Comparison of ENCODE assay signal across 8 mouse cellular contexts in genomic region chr5:135630598-135630997, GRCm38 (mm10). TPM values are rescaled to one million over a fixed set of nuclear protein-coding genes. Genes with fewer than 3 reads are reported as not detected.
DNase-seq lines count a peak whose midpoint lies in the region; ATAC-seq and TF ChIP-seq lines count a peak whose summit lies in the region.

No protein-coding gene starts in this region.

- peak; percentile 61 for DNase-seq in kidney, adult 18-20 months
- DNase-seq in G1E (ENCODE audit: low spot score), result no peak
- peak; percentile 56 for DNase-seq in c-Kit-negative CD71-positive TER-119-positive erythroid progenitor cells, embryonic 14.5 days (ENCODE audit: low read depth, low spot score)
- DNase-seq in gastrocnemius, postnatal 14 days, result peak; percentile 50
- peak; percentile 65 for DNase-seq in limb, embryonic 14.5 days (ENCODE audit: low spot score)
- DNase-seq in urinary bladder, adult 18-20 months (ENCODE audit: low spot score in 2 of 2), result no peak

- no peak for ATAC-seq in kidney, embryonic 14.5 days (ENCODE audit: low FRiP score, low TSS enrichment)
- ATAC-seq in G1E (ENCODE audit: extremely low read depth, insufficient number of reproducible peaks, low FRiP score, poor library complexity, severe bottlenecking), result no peak
- no peak for ATAC-seq in limb, embryonic 14.5 days (ENCODE audit: low FRiP score, low read depth)

- no peak overlapping the region for H3K27ac ChIP-seq in kidney, embryonic 14.5 days (ENCODE audit: low read depth, low read length)
- no peak overlapping the region for H3K27ac ChIP-seq in limb, embryonic 14.5 days (replicated peaks; ENCODE audit: low read depth, low read length)
- H3K27ac ChIP-seq in small intestine, adult 2 months (ENCODE audit: insufficient read depth, low read depth, low read length), result no peak overlapping the region

- no peaks in the 10 kb centered on the region for H3K9me3 ChIP-seq in kidney, embryonic 14.5 days (ENCODE audit: control insufficient read depth, low read length)
- no peaks in the 10 kb centered on the region for H3K9me3 ChIP-seq in G1E (replicated peaks)
- H3K9me3 ChIP-seq in limb, embryonic 14.5 days (ENCODE audit: control insufficient read depth, low read length), result no peaks in the 10 kb centered on the region

- H3K4me2 ChIP-seq in kidney, embryonic 14.5 days (replicated peaks; ENCODE audit: low read depth, low read length), result no peak overlapping the region
- H3K4me2 ChIP-seq in limb, embryonic 14.5 days (replicated peaks; ENCODE audit: low read depth, low read length, severe bottlenecking), result no peak overlapping the region

- H3K9ac ChIP-seq in kidney, embryonic 14.5 days (ENCODE audit: low read depth, low read length), result no peak overlapping the region
- no peak overlapping the region for H3K9ac ChIP-seq in limb, embryonic 14.5 days (ENCODE audit: low read depth, low read length, severe bottlenecking)

- H3K27me3 ChIP-seq in kidney, embryonic 14.5 days (ENCODE audit: control insufficient read depth, insufficient read depth, low read length), result no peaks in the 10 kb centered on the region
- H3K27me3 ChIP-seq in G1E (ENCODE audit: insufficient read depth, low read length), result no peaks in the 10 kb centered on the region
- H3K27me3 ChIP-seq in limb, embryonic 14.5 days (ENCODE audit: control insufficient read depth, insufficient read depth, low read length), result no peaks in the 10 kb centered on the region
- H3K27me3 ChIP-seq in small intestine, adult 2 months (ENCODE audit: control insufficient read depth, insufficient read depth, low read length), result no peaks in the 10 kb centered on the region

- H3K4me3 ChIP-seq in kidney, embryonic 14.5 days (ENCODE audit: low read length), result no peak overlapping the region
- no peak overlapping the region for H3K4me3 ChIP-seq in G1E (ENCODE audit: low read depth, low read length)
- no peak overlapping the region for H3K4me3 ChIP-seq in limb, embryonic 14.5 days (replicated peaks; ENCODE audit: low read length)
- H3K4me3 ChIP-seq in small intestine, adult 2 months (ENCODE audit: low read depth, low read length), result no peak overlapping the region

- peaks cover 5% of the 10 kb centered on the region; the same call in 1 of the 2 replicates for H3K36me3 ChIP-seq in kidney, embryonic 14.5 days (ENCODE audit: control insufficient read depth, insufficient read depth, low read length)
- H3K36me3 ChIP-seq in G1E (replicated peaks), result peaks cover 14% of the 10 kb centered on the region
- no peaks in the 10 kb centered on the region; the same call in 1 of the 2 replicates for H3K36me3 ChIP-seq in limb, embryonic 14.5 days (ENCODE audit: control insufficient read depth, insufficient read depth, low read length)
- peaks cover 3% of the 10 kb centered on the region; the same call in 1 of the 2 replicates for H3K36me3 ChIP-seq in small intestine, adult 2 months (ENCODE audit: control insufficient read depth, insufficient read depth, low read length)

- intact Hi-C loops in gastrocnemius, postnatal 14 days (cut with DNase I; ENCODE audit: low total_unique reads), result loop anchor here (10.0 kb wide), 1 partner anchor 54 kb away; no protein-coding TSS in a partner anchor

- TF ChIP-seq CTCF in G1E (IDR thresholded peaks at IDR 0.05; ENCODE audit: low read depth, low read length), result peak; percentile 40; the same call in 1 of the 2 replicates
- peak; percentile 46; the same call in 1 of the 2 replicates for TF ChIP-seq CTCF in small intestine, adult 2 months (IDR thresholded peaks at IDR 0.05; ENCODE audit: extremely low read depth, insufficient read length, insufficient replicate concordance, low read depth, low read length)

- no peaks in the 10 kb centered on the region for H3K4me1 ChIP-seq in kidney, embryonic 14.5 days (ENCODE audit: control insufficient read depth, insufficient read depth, low read length)
- H3K4me1 ChIP-seq in G1E (ENCODE audit: insufficient read depth, low read depth, low read length), result peaks cover 22% of the 10 kb centered on the region
- H3K4me1 ChIP-seq in limb, embryonic 14.5 days (ENCODE audit: control insufficient read depth, insufficient read depth, low read length), result peaks cover 8% of the 10 kb centered on the region; the same call in 1 of the 2 replicates
- H3K4me1 ChIP-seq in small intestine, adult 2 months (ENCODE audit: control insufficient read depth, insufficient read depth, insufficient read length, low read length), result peaks cover 2% of the 10 kb centered on the region; the same call in 1 of the 2 replicates

- TF ChIP-seq POLR2A in limb, embryonic 14.5 days (IDR thresholded peaks at IDR 0.05; ENCODE audit: borderline replicate concordance, extremely low read depth, insufficient read depth, insufficient read length), result no peak
- no peak for TF ChIP-seq POLR2A in small intestine, adult 2 months (IDR thresholded peaks at IDR 0.05; ENCODE audit: low read depth, low read length)

- 30% methylated on average over 3 of the region's 3 CpGs for WGBS in kidney, embryonic 14.5 days
- WGBS in limb, embryonic 14.5 days, result 30% methylated on average over 3 of the region's 3 CpGs
- WGBS in small intestine, adult 2 months, result 10% methylated on average over 3 of the region's 3 CpGs

RNA-seq across cellular contexts. Expression of gene Rhbdd2, which starts 1.8 kb away (rescaled TPM):
- 42.6 and 61.7 TPM in 2 replicates for polyA plus RNA-seq in kidney, embryonic 14.5 days (2014; fragmentation: Nextera tagmentation; extraction: Ambion mirVana)
- total RNA-seq in G1E (2014; fragmentation: Nextera tagmentation) (21.1 and 29.4 TPM in 2 replicates), G1E (2017) (6.3 and 6.7 TPM in 2 replicates)
- polyA plus RNA-seq in G1E (2012), result 9.8 and 15.5 TPM in 2 replicates
- total RNA-seq in gastrocnemius, postnatal 14 days (2021), result 10 to 100 TPM in 1 of 2 experiments, 1 to 10 TPM in 1; 9.4 to 10.8 TPM
- 30.6 and 39.5 TPM in 2 replicates for polyA plus RNA-seq in limb, embryonic 14.5 days (2012; rRNA removed)
- 38.9 and 41.6 TPM in 2 replicates for polyA plus RNA-seq in limb, embryonic 14.5 days (2014; fragmentation: Nextera tagmentation; extraction: Ambion mirVana)
- 13.3 and 13.4 TPM in 2 replicates for polyA plus RNA-seq in small intestine, adult 2 months (2012; rRNA removed)

RNA-seq across cellular contexts. Expression of gene Por, which starts 39.2 kb away (rescaled TPM):
- 51.8 and 64.2 TPM in 2 replicates for polyA plus RNA-seq in kidney, embryonic 14.5 days (2014; fragmentation: Nextera tagmentation; extraction: Ambion mirVana)
- total RNA-seq in G1E (2014; fragmentation: Nextera tagmentation), result 26.7 and 38.1 TPM in 2 replicates
- total RNA-seq in G1E (2017), result 80.5 and 91.1 TPM in 2 replicates
- 90.4 and 112 TPM in 2 replicates for polyA plus RNA-seq in G1E (2012)
- 10 to 100 TPM; 18.7 to 19.4 TPM for total RNA-seq in gastrocnemius, postnatal 14 days (2021)
- 99.2 and 132 TPM in 2 replicates for polyA plus RNA-seq in limb, embryonic 14.5 days (2012; rRNA removed)
- polyA plus RNA-seq in limb, embryonic 14.5 days (2014; fragmentation: Nextera tagmentation; extraction: Ambion mirVana), result 64.7 and 71.6 TPM in 2 replicates
- polyA plus RNA-seq in small intestine, adult 2 months (2012; rRNA removed), result 121 and 192 TPM in 2 replicates

RNA-seq across cellular contexts. Expression of gene Ccl24, which starts 57.7 kb away (rescaled TPM):
- polyA plus RNA-seq in kidney, embryonic 14.5 days (2014; fragmentation: Nextera tagmentation; extraction: Ambion mirVana), result 0.43 and 2.3 TPM in 2 replicates
- total RNA-seq in G1E (2014; fragmentation: Nextera tagmentation) (not detected in 2 replicates), G1E (2017) (0.12 TPM in 1 of 2 replicates, not detected in the other)
- not detected in 2 replicates for polyA plus RNA-seq in G1E (2012)
- 1 to 10 TPM; 1.1 to 1.7 TPM for total RNA-seq in gastrocnemius, postnatal 14 days (2021)
- polyA plus RNA-seq in limb, embryonic 14.5 days (2012; rRNA removed), result 1.7 and 2.1 TPM in 2 replicates
- polyA plus RNA-seq in limb, embryonic 14.5 days (2014; fragmentation: Nextera tagmentation; extraction: Ambion mirVana), result 1.8 and 2.3 TPM in 2 replicates
- 3.3 and 3.6 TPM in 2 replicates for polyA plus RNA-seq in small intestine, adult 2 months (2012; rRNA removed)

Comparison
In these comparisons a context has a peak if more than half of its experiments do, and no peak if none do; other contexts are left out.
1. DNase-seq: peak in kidney, adult 18-20 months (single experiment), c-Kit-negative CD71-positive TER-119-positive erythroid progenitor cells, embryonic 14.5 days (single experiment), gastrocnemius, postnatal 14 days (single experiment) and limb, embryonic 14.5 days (single experiment); none in G1E (single experiment) and urinary bladder, adult 18-20 months (0 of 2).